Mouse (Mus musculus) olfactory bulb, adult 2 months (tissue): Measurements from ENCODE around the gene Ankle2. TPM values are rescaled to one million over a fixed set of nuclear protein-coding genes. Genes with fewer than 3 reads are reported as not detected.

ENCODE experiments used
- H3K27ac ChIP-seq: fragments of 200-500 bp; 2 replicates; pipeline ENCODE4 v1.5.1; 2012; ENCODE audit warnings: low read depth, low read length; ENCODE audit not compliant: insufficient read depth
- H3K4me1 ChIP-seq: fragments of 200-500 bp; 2 replicates; pipeline ENCODE4 v1.6.1; 2012; ENCODE audit warnings: low read length; ENCODE audit not compliant: control insufficient read depth, insufficient read depth
- H3K4me3 ChIP-seq: fragments of 200-500 bp; 2 replicates; pipeline ENCODE4 v1.5.1; 2012; ENCODE audit warnings: mild to moderate bottlenecking, low read depth, low read length, moderate library complexity; ENCODE audit not compliant: insufficient read depth
- CTCF ChIP-seq: fragments of 200-500 bp; IDR thresholded peaks from 2 replicates; pipeline ENCODE4 v1.5.1; 2012; ENCODE audit warnings: low read depth, mild to moderate bottlenecking, low read length, moderate library complexity; ENCODE audit not compliant: insufficient read depth
- POLR2A ChIP-seq: fragments of 200-500 bp; IDR thresholded peaks from 2 replicates; pipeline ENCODE4 v1.6.1; 2012; ENCODE audit warnings: mild to moderate bottlenecking, low read depth, low read length, moderate library complexity; ENCODE audit not compliant: insufficient read depth
- WGBS: fragments of 180-500 bp; shearing (Covaris S2); methylation state at CpG from one replicate; pipeline ENCODE4 v1.1.7; 2018; 5-methylcytosine and 5-hydroxymethylcytosine counted together
- polyA plus RNA-seq: library from polyadenylated mRNA; stranded (reverse); fragments of >200 nt; gene quantifications from 2 replicates; pipeline ENCODE4 v1.2.4, GENCODE M21; 2012; ENCODE audit warnings: low replicate concordance; ENCODE audit not compliant: missing spikeins, insufficient read depth, insufficient read length

Ankle2 gene
- polyA plus RNA-seq, 1 experiment: not detected

- no peak overlapping the region for H3K27ac ChIP-seq
- WGBS: 97% methylated on average over 1 of the region's 1 CpGs
- H3K4me1 ChIP-seq: no peaks in the 10 kb centered on the region
- no peak overlapping the region for H3K4me3 ChIP-seq
- no peak for TF ChIP-seq CTCF
- no peak for TF ChIP-seq POLR2A
Measured at GRCm38 (mm10) chr5:110296637-110297036, 65.8 kb downstream of the Ankle2 start.

DNA sequence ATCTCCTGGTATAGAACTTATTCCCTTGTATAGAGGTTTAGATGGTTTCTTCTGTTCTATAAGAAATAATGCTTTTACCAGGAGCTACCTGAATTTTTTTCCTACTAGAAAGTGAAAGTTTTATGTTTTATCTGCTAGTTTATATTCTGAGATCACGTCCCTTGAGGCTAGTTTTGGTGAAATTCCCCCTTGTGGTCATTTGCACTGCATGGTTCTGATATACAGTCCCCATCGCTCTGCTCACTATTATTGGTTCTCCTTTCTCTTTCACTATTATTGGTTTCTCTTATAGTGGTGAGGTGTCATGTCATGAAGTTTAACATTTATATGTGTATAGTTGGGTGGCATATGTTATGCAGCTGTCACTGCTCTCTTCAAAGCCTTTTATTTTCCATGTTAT lies 69.8 kb downstream of the Ankle2 start:
- WGBS: 93% methylated on average over 2 of the region's 2 CpGs
- H3K4me3 ChIP-seq: no peak overlapping the region
- no peaks in the 10 kb centered on the region for H3K4me1 ChIP-seq
- no peak for TF ChIP-seq CTCF
- TF ChIP-seq POLR2A: no peak
- no peak overlapping the region for H3K27ac ChIP-seq

Other genes starting within 250 kb of the Ankle2 start
- gene Zfp932, start 234.5 kb upstream of the Ankle2 start, polyA plus RNA-seq: not detected in 2 replicates
- not detected in 2 replicates for gene Gm17655, start 158.5 kb upstream of the Ankle2 start, polyA plus RNA-seq
- not detected in 2 replicates for gene Gm35315, start 136.6 kb upstream of the Ankle2 start, polyA plus RNA-seq
- not detected in 2 replicates for gene Plcxd1, start 131.0 kb upstream of the Ankle2 start, polyA plus RNA-seq
- not detected in 2 replicates for gene Gtpbp6, start 122.8 kb upstream of the Ankle2 start, polyA plus RNA-seq
- not detected in 2 replicates for gene Zfp605, start 120.9 kb upstream of the Ankle2 start, polyA plus RNA-seq
- gene Chfr, start 95.2 kb upstream of the Ankle2 start, polyA plus RNA-seq: not detected in 2 replicates
- gene Golga3, start 54.3 kb upstream of the Ankle2 start, polyA plus RNA-seq: 37.2 TPM in 1 of 2 replicates, not detected in the other
- gene Pgam5, start 38.9 kb downstream of the Ankle2 start, polyA plus RNA-seq: not detected in 2 replicates
- not detected in 2 replicates for gene Pxmp2, start 55.2 kb downstream of the Ankle2 start, polyA plus RNA-seq
- gene Pole, start 55.3 kb downstream of the Ankle2 start, polyA plus RNA-seq: not detected in 2 replicates
- gene P2rx2, start 112.2 kb downstream of the Ankle2 start, polyA plus RNA-seq: not detected in 2 replicates
- gene Lrcol1, start 113.7 kb downstream of the Ankle2 start, polyA plus RNA-seq: not detected in 2 replicates
- not detected in 2 replicates for gene Fbrsl1, start 217.5 kb downstream of the Ankle2 start, polyA plus RNA-seq